Mouse (Mus musculus): ENCODE measurements around the gene Gm43191. TPM values are rescaled to one million over a fixed set of nuclear protein-coding genes. Genes with fewer than 3 reads are reported as not detected.
A peak's percentile ranks its signal among the peaks of the same experiment; 100 is the strongest.
"Not testable (repeated sequence)": the region's sequence is repeated elsewhere in the genome, so short reads cannot be mapped to it uniquely, and the experiment has no call there.

Gene Gm43191
- total RNA-seq, 1 experiment: 0.94 TPM

DNA sequence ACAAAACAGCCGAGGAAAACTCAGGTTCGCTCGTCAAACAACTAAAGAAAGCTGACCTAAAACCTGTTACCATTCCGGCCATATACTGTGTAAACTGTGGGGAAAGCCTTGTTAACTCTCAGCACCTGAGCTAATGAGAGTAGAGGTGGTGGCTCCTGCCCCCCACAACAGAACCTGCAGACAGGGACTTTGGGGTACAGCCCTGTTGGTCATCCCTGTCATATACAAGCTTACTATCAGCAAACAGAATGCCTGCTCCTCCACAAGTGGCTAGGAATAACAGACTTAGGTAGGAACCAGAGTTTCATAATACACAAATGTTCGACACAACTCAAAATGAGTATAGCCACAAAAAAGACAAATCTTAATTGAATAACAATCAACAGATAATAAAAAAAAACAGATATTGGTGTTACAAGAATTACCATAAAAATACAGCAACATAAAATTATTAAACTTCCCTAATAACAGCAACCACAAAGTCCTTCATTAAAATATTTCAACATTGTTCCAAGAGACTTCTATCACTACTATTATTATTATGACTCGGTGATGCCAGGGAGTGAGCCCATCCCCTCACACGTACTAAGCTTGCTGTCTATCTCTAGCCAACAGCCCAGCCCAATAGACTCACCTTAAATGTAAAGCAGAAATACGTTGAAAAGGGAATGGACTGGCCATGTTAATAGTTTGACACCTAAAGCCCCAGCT, 14.1 kb upstream of the Gm43191 start:
- Histone ChIP-seq H3K9me3 (ENCODE audit: control insufficient read depth, insufficient read depth, low read depth, low read length) (no peaks in the 10 kb centered on the region), H3K4me1 (ENCODE audit: control insufficient read depth in 2 of 2, insufficient read depth in 2 of 2, low read length in 2 of 2, poor library complexity in 1 of 2) (0 out of 4 replicates have a peak, but pooled peaks cover 0 to 2% of the 10 kb centered on the region in 2 experiments), H3K36me3 (ENCODE audit: control insufficient read depth, insufficient read depth, low read length, poor library complexity, severe bottlenecking) (no peaks in the 10 kb centered on the region), H3K4me3 (ENCODE audit: insufficient read depth in 1 of 2, low read depth in 1 of 2, low read length in 2 of 2, poor library complexity in 1 of 2, severe bottlenecking in 1 of 2) (no peak overlapping the region), H3K27ac (ENCODE audit: insufficient read depth, low read depth, low read length, poor library complexity, severe bottlenecking) (no peak overlapping the region), H3K9ac (ENCODE audit: insufficient read depth, low read depth, low read length, poor library complexity, severe bottlenecking) (no peak overlapping the region)
- in situ Hi-C loops (cut with MboI; ENCODE audit: low sequenced_read_pairs in 2 of 2, unreplicated experiment in 2 of 2): no loop called here
- no peak for DNase-seq (ENCODE audit: low read depth, low spot score)
- TF ChIP-seq ZNF384 (IDR thresholded peaks at IDR 0.05; ENCODE audit: low read depth, low read length) (no peak), ZC3H11A (IDR thresholded peaks at IDR 0.05; ENCODE audit: borderline replicate concordance, low read depth, low read length) (no peak), MAFK (IDR thresholded peaks at IDR 0.05; ENCODE audit: insufficient read depth, low read depth, low read length) (no peak), HCFC1 (IDR thresholded peaks at IDR 0.05; ENCODE audit: borderline replicate concordance, insufficient read depth, low read length) (no peak), CHD2 (IDR thresholded peaks at IDR 0.05; ENCODE audit: low read depth, low read length) (no peak)

DNA sequence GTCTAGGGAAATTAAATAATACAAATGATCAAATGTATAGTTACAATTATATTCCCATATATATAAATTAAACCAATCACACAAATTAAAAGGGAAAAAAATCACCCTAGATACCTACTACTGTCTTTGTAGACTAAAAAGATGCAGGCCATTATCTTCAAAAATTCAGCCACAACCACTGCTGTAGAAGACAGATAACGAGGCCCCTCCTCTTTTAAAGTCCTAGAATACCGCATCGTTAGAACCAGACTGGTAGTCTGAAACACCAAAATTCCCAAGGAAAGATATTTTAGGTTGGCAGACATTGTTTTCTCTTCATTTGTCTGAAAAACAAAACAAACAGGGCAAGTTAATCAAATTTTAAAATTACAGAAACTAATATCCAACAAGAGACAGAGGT, 13.3 kb upstream of the Gm43191 start:
- TF ChIP-seq CHD2 (IDR thresholded peaks at IDR 0.05; ENCODE audit: low read depth, low read length): no peak
- TF ChIP-seq ZC3H11A (IDR thresholded peaks at IDR 0.05; ENCODE audit: borderline replicate concordance, low read depth, low read length): no peak
- no peak for TF ChIP-seq ZNF384 (IDR thresholded peaks at IDR 0.05; ENCODE audit: low read depth, low read length)
- no peak for TF ChIP-seq MAFK (IDR thresholded peaks at IDR 0.05; ENCODE audit: insufficient read depth, low read depth, low read length)
- no peak for TF ChIP-seq HCFC1 (IDR thresholded peaks at IDR 0.05; ENCODE audit: borderline replicate concordance, insufficient read depth, low read length)
- H3K9ac ChIP-seq (ENCODE audit: insufficient read depth, low read depth, low read length, poor library complexity, severe bottlenecking): no peak overlapping the region

DNA sequence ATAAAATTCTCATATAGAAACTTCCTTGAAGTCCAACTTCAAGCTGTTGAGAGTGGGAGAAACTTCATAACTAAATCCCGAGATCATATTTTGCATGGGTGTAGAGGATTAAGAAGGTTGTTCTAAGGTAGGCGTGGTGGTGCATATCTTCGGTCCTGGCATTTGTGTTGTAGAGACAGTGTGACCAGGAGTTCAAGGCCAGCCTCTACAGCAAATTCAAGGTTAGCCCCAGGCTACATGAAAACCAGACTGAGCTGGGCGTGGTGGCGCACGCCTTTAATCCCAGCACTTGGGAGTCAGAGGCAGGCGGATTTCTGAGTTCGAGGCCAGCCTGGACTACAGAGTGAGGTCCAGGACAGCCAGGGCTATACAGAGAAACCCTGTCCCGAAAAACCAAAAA, 16.8 kb downstream of the Gm43191 start:
- in situ Hi-C loops (cut with MboI; ENCODE audit: low sequenced_read_pairs in 2 of 2, unreplicated experiment in 2 of 2); H3K27ac ChIP-seq (ENCODE audit: insufficient read depth, low read depth, low read length, poor library complexity, severe bottlenecking): not testable (repeated sequence)

More for the DNA sequence above, 13.3 kb upstream of the Gm43191 start:
- H3K4me3 ChIP-seq (ENCODE audit: insufficient read depth in 1 of 2, low read depth in 1 of 2, low read length in 2 of 2, poor library complexity in 1 of 2, severe bottlenecking in 1 of 2): no peak overlapping the region
- no peak for DNase-seq (ENCODE audit: low read depth, low spot score)
- no peak overlapping the region for H3K27ac ChIP-seq (ENCODE audit: insufficient read depth, low read depth, low read length, poor library complexity, severe bottlenecking)
- no peaks in the 10 kb centered on the region for H3K36me3 ChIP-seq (ENCODE audit: control insufficient read depth, insufficient read depth, low read length, poor library complexity, severe bottlenecking)
- in situ Hi-C loops (cut with MboI; ENCODE audit: low sequenced_read_pairs in 2 of 2, unreplicated experiment in 2 of 2): no loop called here
- H3K4me1 ChIP-seq (ENCODE audit: control insufficient read depth in 2 of 2, insufficient read depth in 2 of 2, low read length in 2 of 2, poor library complexity in 1 of 2): 0 out of 4 replicates have a peak, but pooled peaks cover 0 to 2% of the 10 kb centered on the region in 2 experiments
- H3K9me3 ChIP-seq (ENCODE audit: control insufficient read depth, insufficient read depth, low read depth, low read length): no peaks in the 10 kb centered on the region

DNA sequence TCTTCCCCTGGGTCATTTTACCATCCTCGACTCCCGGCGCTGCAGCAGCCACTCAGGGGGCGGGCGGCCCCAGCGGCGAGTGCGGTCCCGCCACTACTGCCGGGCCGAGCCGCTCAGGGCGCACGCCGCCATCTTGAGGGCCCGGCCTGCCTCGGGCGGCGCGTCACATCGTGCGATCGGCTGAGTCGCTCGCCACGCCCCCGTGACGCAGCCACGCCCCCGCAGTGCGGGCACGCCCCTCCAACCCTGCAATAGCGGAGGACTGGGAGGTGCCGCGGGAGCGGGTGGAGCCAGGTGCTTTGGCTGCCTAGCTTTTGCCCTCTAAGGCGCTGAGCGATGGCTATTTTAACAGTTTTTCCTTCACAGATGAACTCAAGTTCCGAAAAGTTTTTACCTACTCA, 18.6 kb downstream of the Gm43191 start, which contains the start of gene Mfsd14a:
TSS of gene Mfsd14a (minus strand) at position 215 of the 401 bp plus-strand sequence.
- H3K4me3 ChIP-seq (ENCODE audit: insufficient read depth in 1 of 2, low read depth in 1 of 2, low read length in 2 of 2, poor library complexity in 1 of 2, severe bottlenecking in 1 of 2): peak within 1 kb of the TSS; percentile 93 to 97
- H3K9ac ChIP-seq (ENCODE audit: insufficient read depth, low read depth, low read length, poor library complexity, severe bottlenecking): peak within 1 kb of the TSS; percentile 98
- peak within 1 kb of the TSS; percentile 82 for H3K27ac ChIP-seq (ENCODE audit: insufficient read depth, low read depth, low read length, poor library complexity, severe bottlenecking)
- in situ Hi-C loops (cut with MboI; ENCODE audit: low sequenced_read_pairs in 2 of 2, unreplicated experiment in 2 of 2): no loop called here
- TF ChIP-seq ZC3H11A (IDR thresholded peaks at IDR 0.05; ENCODE audit: borderline replicate concordance, low read depth, low read length): no peak
- no peak for TF ChIP-seq ZNF384 (IDR thresholded peaks at IDR 0.05; ENCODE audit: low read depth, low read length)
- no peak for TF ChIP-seq CHD2 (IDR thresholded peaks at IDR 0.05; ENCODE audit: low read depth, low read length)
- no peak for TF ChIP-seq HCFC1 (IDR thresholded peaks at IDR 0.05; ENCODE audit: borderline replicate concordance, insufficient read depth, low read length)
- no peak for TF ChIP-seq MAFK (IDR thresholded peaks at IDR 0.05; ENCODE audit: insufficient read depth, low read depth, low read length)
- no peaks in the 10 kb centered on the region for H3K36me3 ChIP-seq (ENCODE audit: control insufficient read depth, insufficient read depth, low read length, poor library complexity, severe bottlenecking)
- peak; percentile 85 for DNase-seq (ENCODE audit: low read depth, low spot score)
- peaks cover 12 to 20% of the 10 kb centered on the region in 2 experiments for H3K4me1 ChIP-seq (ENCODE audit: control insufficient read depth in 2 of 2, insufficient read depth in 2 of 2, low read length in 2 of 2, poor library complexity in 1 of 2)
- no peaks in the 10 kb centered on the region for H3K9me3 ChIP-seq (ENCODE audit: control insufficient read depth, insufficient read depth, low read depth, low read length)

More for the DNA sequence above, 16.8 kb downstream of the Gm43191 start:
- not testable (repeated sequence) for H3K36me3 ChIP-seq (ENCODE audit: control insufficient read depth, insufficient read depth, low read length, poor library complexity, severe bottlenecking); H3K9ac ChIP-seq (ENCODE audit: insufficient read depth, low read depth, low read length, poor library complexity, severe bottlenecking); DNase-seq (ENCODE audit: low read depth, low spot score); H3K4me3 ChIP-seq (ENCODE audit: insufficient read depth in 1 of 2, low read depth in 1 of 2, low read length in 2 of 2, poor library complexity in 1 of 2, severe bottlenecking in 1 of 2); H3K9me3 ChIP-seq (ENCODE audit: control insufficient read depth, insufficient read depth, low read depth, low read length)
- H3K4me1 ChIP-seq (ENCODE audit: control insufficient read depth in 2 of 2, insufficient read depth in 2 of 2, low read length in 2 of 2, poor library complexity in 1 of 2): peaks cover 10 to 11% of the 10 kb centered on the region in 2 experiments

Data from ES-E14 (cell line).